ENCODE assay signal across 9 mouse cellular contexts in the genomic region with DNA sequence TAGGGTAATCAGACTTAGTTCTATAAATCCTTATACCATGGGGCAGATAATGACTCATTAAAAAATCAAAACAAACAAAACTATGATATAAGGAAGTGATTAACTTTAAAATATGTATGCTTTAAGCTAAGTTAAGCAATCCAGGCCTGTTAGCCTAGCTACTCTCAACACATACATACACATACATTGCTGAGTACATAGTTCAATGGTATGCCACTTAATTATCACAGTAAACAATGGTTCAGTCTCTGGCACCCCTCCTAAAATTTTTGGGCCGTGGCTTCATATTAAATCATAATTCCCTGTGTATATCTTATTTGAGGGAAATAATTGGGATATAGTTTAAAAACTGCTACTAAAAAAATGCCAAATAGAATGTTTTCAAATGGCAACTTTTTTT. TPM values are rescaled to one million over a fixed set of nuclear protein-coding genes. Genes with fewer than 3 reads are reported as not detected.
DNase-seq lines count a peak whose midpoint lies in the region; ATAC-seq and TF ChIP-seq lines count a peak whose summit lies in the region.
"Had no signal": no experiment of that assay in that cellular context is flagged by ENCODE, and none has a peak within 500 bp of the region (broad histone marks: within the 10 kb centered on the region; RNA-seq: fewer than 3 reads in every experiment).

A gene (plus strand): TSS at position 301 of the 400 bp plus-strand sequence.

- DNase-seq in forebrain, embryonic 10.5 days (ENCODE audit: extremely low spot score, low spot score): no peak
- DNase-seq in forebrain, postnatal 0 days: no peak
- no peak for DNase-seq in lung, postnatal 10 days
- no peak for DNase-seq in layer of hippocampus, postnatal 36 days
- no peak for DNase-seq in kidney, postnatal 14 days
- DNase-seq in lung, adult 18-20 months: no peak
- DNase-seq: liver had no signal

- WGBS in forebrain, embryonic 10.5 days: 86% methylated on average over 1 of the region's 1 CpGs
- 90% methylated on average over 1 of the region's 1 CpGs for WGBS in forebrain, postnatal 0 days
- 60% methylated on average over 1 of the region's 1 CpGs for WGBS in lung, embryonic 15.5 days
- 92% methylated on average over 1 of the region's 1 CpGs for WGBS in neural tube, embryonic 13.5 days

- peaks cover 11% of the 10 kb centered on the region for H3K4me1 ChIP-seq in forebrain, embryonic 10.5 days
- no peaks in the 10 kb centered on the region for H3K4me1 ChIP-seq in forebrain, postnatal 0 days (ENCODE audit: insufficient read depth)
- peaks cover 6% of the 10 kb centered on the region; the same call in 1 of the 2 replicates for H3K4me1 ChIP-seq in lung, embryonic 15.5 days
- peaks cover 12% of the 10 kb centered on the region for H3K4me1 ChIP-seq in neural tube, embryonic 13.5 days (replicated peaks)

- no peak within 1 kb of the TSS for H3K27ac ChIP-seq in forebrain, embryonic 10.5 days
- no peak within 1 kb of the TSS for H3K27ac ChIP-seq in forebrain, postnatal 0 days (ENCODE audit: low read depth, low read length)
- H3K27ac ChIP-seq in lung, embryonic 15.5 days: 0 out of 2 replicates have a peak within 1 kb of the TSS, but pooled peaks have one; percentile 92
- no peak within 1 kb of the TSS for H3K27ac ChIP-seq in neural tube, embryonic 13.5 days (replicated peaks)

- no peak within 1 kb of the TSS for H3K9ac ChIP-seq in forebrain, postnatal 0 days
- no peak within 1 kb of the TSS for H3K9ac ChIP-seq in lung, embryonic 15.5 days
- no peak within 1 kb of the TSS for H3K9ac ChIP-seq in neural tube, embryonic 13.5 days

- no peaks in the 10 kb centered on the region for H3K27me3 ChIP-seq in forebrain, embryonic 10.5 days (ENCODE audit: poor library complexity, severe bottlenecking)
- H3K27me3 ChIP-seq in forebrain, postnatal 0 days (ENCODE audit: insufficient read depth, low read length): no peaks in the 10 kb centered on the region
- no peaks in the 10 kb centered on the region for H3K27me3 ChIP-seq in lung, embryonic 15.5 days
- H3K27me3 ChIP-seq in neural tube, embryonic 13.5 days: no peaks in the 10 kb centered on the region

- H3K36me3 ChIP-seq in forebrain, embryonic 10.5 days (replicated peaks): no peaks in the 10 kb centered on the region
- H3K36me3 ChIP-seq in forebrain, postnatal 0 days (ENCODE audit: insufficient read depth): no peaks in the 10 kb centered on the region
- no peaks in the 10 kb centered on the region for H3K36me3 ChIP-seq in lung, embryonic 15.5 days
- H3K36me3 ChIP-seq in neural tube, embryonic 13.5 days: no peaks in the 10 kb centered on the region

- peak within 1 kb of the TSS; percentile 86; the same call in 1 of the 2 replicates for H3K4me3 ChIP-seq in forebrain, embryonic 10.5 days
- H3K4me3 ChIP-seq in forebrain, postnatal 0 days (ENCODE audit: low read depth, low read length): no peak within 1 kb of the TSS
- H3K4me3 ChIP-seq in lung, embryonic 15.5 days: peak within 1 kb of the TSS; percentile 91
- H3K4me3 ChIP-seq in neural tube, embryonic 13.5 days: no peak within 1 kb of the TSS

- ATAC-seq in forebrain, postnatal 0 days: no peak
- ATAC-seq in lung, embryonic 15.5 days (ENCODE audit: borderline replicate concordance, extremely low read depth, low FRiP score, low TSS enrichment): no peak
- no peak for ATAC-seq in neural tube, embryonic 13.5 days (ENCODE audit: low read depth)

- no peak within 1 kb of the TSS for H3K4me2 ChIP-seq in forebrain, postnatal 0 days (ENCODE audit: low read depth)
- H3K4me2 ChIP-seq in lung, embryonic 15.5 days: peak within 1 kb of the TSS; percentile 93
- H3K4me2 ChIP-seq in neural tube, embryonic 13.5 days: peak within 1 kb of the TSS; percentile 95

- H3K9me3 ChIP-seq in forebrain, embryonic 10.5 days: no peaks in the 10 kb centered on the region
- H3K9me3 ChIP-seq in forebrain, postnatal 0 days (ENCODE audit: low read length): no peaks in the 10 kb centered on the region
- H3K9me3 ChIP-seq in lung, embryonic 15.5 days: no peaks in the 10 kb centered on the region
- H3K9me3 ChIP-seq in neural tube, embryonic 13.5 days: no peaks in the 10 kb centered on the region

- no peak for TF ChIP-seq CTCF in forebrain, postnatal 0 days (IDR thresholded peaks at IDR 0.05; ENCODE audit: low read depth)

RNA-seq across cellular contexts. Expression of the gene that starts here (rescaled TPM):
- polyA plus RNA-seq in forebrain, embryonic 10.5 days (2016; fragmentation: Nextera tagmentation; extraction: Ambion mirVana): 10.2 and 11.4 TPM in 2 replicates
- total RNA-seq in forebrain, postnatal 0 days (2014; rRNA removed): 7.4 and 9.7 TPM in 2 replicates
- 16.6 and 21.2 TPM in 2 replicates for polyA plus RNA-seq in forebrain, postnatal 0 days (2015; fragmentation: Nextera tagmentation; extraction: Ambion mirVana)
- polyA plus RNA-seq in lung, embryonic 15.5 days (2015; fragmentation: Nextera tagmentation; extraction: Ambion mirVana): 8.4 and 9.1 TPM in 2 replicates
- total RNA-seq in layer of hippocampus, postnatal 36 days (2021): 10 to 100 TPM; 41.9 to 42.0 TPM
- 9.5 and 11.3 TPM in 2 replicates for polyA plus RNA-seq in neural tube, embryonic 13.5 days (2015; fragmentation: Nextera tagmentation; extraction: Ambion mirVana)

Comparison
In these comparisons a context has a peak if more than half of its experiments do, and no peak if none do; other contexts are left out.
1. H3K4me3 ChIP-seq: peak in forebrain, embryonic 10.5 days (single experiment) and lung, embryonic 15.5 days (single experiment); none in forebrain, postnatal 0 days (single experiment) and neural tube, embryonic 13.5 days (single experiment).